Mouse (Mus musculus) stomach, postnatal 0 days (tissue): ENCODE results near the gene Pptc7. TPM values are rescaled to one million over a fixed set of nuclear protein-coding genes. Genes with fewer than 3 reads are reported as not detected.
A peak's percentile ranks its signal among the peaks of the same experiment; 100 is the strongest.

Experiments
- ATAC-seq: fragments of 200-750 bp; cut with Nextera tagmentation; 2 replicates; pipeline ENCODE4 v1.8.0; 2017; ENCODE audit not compliant: low FRiP score, low TSS enrichment
- DNase-seq: peaks from one replicate; pipeline ENCODE4 v3.0.0-alpha.2; 2016; ENCODE audit warnings: low spot score
- H3K27ac ChIP-seq: fragments of 300-500 bp; sonication (generic); replicated peaks from 2 replicates; pipeline ENCODE4 v1.5.1; 2014; ENCODE audit warnings: mild to moderate bottlenecking, control low read depth
- H3K27me3 ChIP-seq: fragments of 300-500 bp; sonication (generic); 2 replicates; pipeline ENCODE4 v1.6.1; 2014; ENCODE audit warnings: low read length; ENCODE audit not compliant: control insufficient read depth, insufficient read depth
- H3K36me3 ChIP-seq: fragments of 300-500 bp; sonication (generic); 2 replicates; pipeline ENCODE4 v1.6.1; 2014; ENCODE audit warnings: low read length, mixed read lengths; ENCODE audit not compliant: control insufficient read depth, insufficient read depth
- H3K4me1 ChIP-seq: fragments of 300-500 bp; sonication (generic); replicated peaks from 2 replicates; pipeline ENCODE4 v1.6.1; 2014; ENCODE audit warnings: antibody characterized with exemption; ENCODE audit not compliant: control insufficient read depth, insufficient read depth
- H3K4me2 ChIP-seq: fragments of 300-500 bp; sonication (generic); replicated peaks from 2 replicates; pipeline ENCODE4 v1.6.1; 2014; ENCODE audit warnings: low read depth, mild to moderate bottlenecking, control low read depth, moderate library complexity
- H3K4me3 ChIP-seq: fragments of 300-500 bp; sonication (generic); 2 replicates; pipeline ENCODE4 v1.5.1; 2014; ENCODE audit warnings: low read depth, low read length, control low read depth
- H3K9ac ChIP-seq: fragments of 300-500 bp; sonication (generic); 2 replicates; pipeline ENCODE4 v1.6.1; 2014; ENCODE audit warnings: mild to moderate bottlenecking, low read length, control low read depth, mixed read lengths
- H3K9me3 ChIP-seq: fragments of 300-500 bp; sonication (generic); 2 replicates; pipeline ENCODE4 v1.6.1; 2016; ENCODE audit warnings: low read length; ENCODE audit not compliant: control insufficient read depth
- CTCF ChIP-seq: IDR thresholded peaks from 2 replicates; pipeline ENCODE4 v1.5.1; 2016; ENCODE audit warnings: antibody characterized with exemption, low read depth, mild to moderate bottlenecking, moderate library complexity
- EP300 ChIP-seq: optimal IDR thresholded peaks from 2 replicates; pipeline ENCODE3; 2016; ENCODE audit warnings: antibody characterized with exemption
- WGBS: fragments of 180-500 bp; shearing (Covaris S2); extraction: QIAGEN DNeasy Blood & Tissue Kit; methylation state at CpG from one replicate; pipeline ENCODE4 v1.1.7; 2014; 5-methylcytosine and 5-hydroxymethylcytosine counted together
- polyA plus RNA-seq: library from polyadenylated mRNA; unstranded; fragments of >200 nt; fragmentation: Nextera tagmentation; extraction: Ambion mirVana; gene quantifications from 2 replicates; pipeline ENCODE4 v1.2.1, GENCODE M21; 2015

Gene Pptc7
- polyA plus RNA-seq, 1 experiment from 2014 or later = 7.8 TPM

DNA sequence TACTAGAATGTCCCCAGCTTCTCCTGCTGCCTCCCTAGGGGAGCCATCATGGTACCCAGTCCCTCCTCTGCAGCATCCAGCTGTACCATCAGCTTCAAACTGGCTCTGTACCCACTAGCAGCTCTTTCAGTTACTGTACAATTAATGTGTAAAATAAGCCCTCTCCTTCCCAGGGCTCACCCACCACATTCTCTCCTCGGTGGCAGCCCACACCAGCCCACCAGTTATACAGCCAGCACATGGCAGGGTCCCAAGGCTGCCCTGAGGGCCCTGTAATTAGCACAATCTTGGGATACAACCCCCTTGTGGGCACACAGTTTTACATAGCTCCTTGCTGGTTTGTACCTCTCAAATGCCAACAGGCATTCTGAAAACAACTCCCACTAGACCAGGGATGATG lies 43.2 kb upstream of the Pptc7 start:
- Histone ChIP-seq H3K27ac (no peak overlapping the region), H3K9me3 (no peaks in the 10 kb centered on the region), H3K4me2 (no peak overlapping the region), H3K4me3 (no peak overlapping the region), H3K36me3 (peaks cover 3% of the 10 kb centered on the region; the same call in 1 of the 2 replicates), H3K4me1 (no peaks in the 10 kb centered on the region), H3K9ac (no peak overlapping the region), H3K27me3 (no peaks in the 10 kb centered on the region)
- ATAC-seq = no peak
- DNase-seq = no peak
- WGBS = 73% methylated on average over 1 of the region's 1 CpGs
- TF ChIP-seq CTCF = no peak
- no peak for TF ChIP-seq EP300

DNA sequence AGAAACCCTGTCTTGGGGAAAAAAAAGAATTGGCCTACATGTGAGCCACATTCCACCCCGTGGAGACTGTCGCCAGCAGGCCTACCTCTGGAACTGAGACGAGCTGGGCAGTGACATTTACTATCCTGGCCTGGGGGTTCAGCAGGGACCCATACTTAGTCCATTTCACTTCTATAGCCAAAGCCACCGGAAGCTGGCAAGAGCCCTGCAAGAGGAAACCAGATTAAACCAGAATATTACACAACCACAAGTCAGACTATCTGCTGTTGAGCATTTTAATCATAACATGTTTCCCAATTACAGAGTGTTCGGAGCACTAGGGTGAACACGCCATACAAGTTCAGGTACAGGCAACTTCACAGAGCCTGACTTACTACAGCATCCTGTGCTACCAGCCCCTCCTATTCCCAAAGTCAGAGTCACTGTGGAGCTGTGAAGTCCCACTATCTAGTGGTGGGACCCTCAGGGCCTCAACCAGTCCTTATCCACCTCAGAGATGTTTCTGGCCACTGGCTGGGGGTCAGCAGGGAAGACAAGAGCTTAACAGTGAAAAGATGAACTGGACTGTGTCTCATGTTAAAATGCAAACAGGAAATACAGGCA lies 41.5 kb upstream of the Pptc7 start:
- Histone ChIP-seq H3K4me1 (no peaks in the 10 kb centered on the region), H3K4me3 (no peak overlapping the region), H3K36me3 (peaks cover 3% of the 10 kb centered on the region; the same call in 1 of the 2 replicates), H3K9ac (no peak overlapping the region), H3K9me3 (no peaks in the 10 kb centered on the region), H3K4me2 (no peak overlapping the region), H3K27ac (no peak overlapping the region), H3K27me3 (no peaks in the 10 kb centered on the region)
- TF ChIP-seq CTCF (no peak), EP300 (no peak)
- WGBS = 83% methylated on average over 6 of the region's 6 CpGs
- DNase-seq (no peak), ATAC-seq (no peak)

DNA sequence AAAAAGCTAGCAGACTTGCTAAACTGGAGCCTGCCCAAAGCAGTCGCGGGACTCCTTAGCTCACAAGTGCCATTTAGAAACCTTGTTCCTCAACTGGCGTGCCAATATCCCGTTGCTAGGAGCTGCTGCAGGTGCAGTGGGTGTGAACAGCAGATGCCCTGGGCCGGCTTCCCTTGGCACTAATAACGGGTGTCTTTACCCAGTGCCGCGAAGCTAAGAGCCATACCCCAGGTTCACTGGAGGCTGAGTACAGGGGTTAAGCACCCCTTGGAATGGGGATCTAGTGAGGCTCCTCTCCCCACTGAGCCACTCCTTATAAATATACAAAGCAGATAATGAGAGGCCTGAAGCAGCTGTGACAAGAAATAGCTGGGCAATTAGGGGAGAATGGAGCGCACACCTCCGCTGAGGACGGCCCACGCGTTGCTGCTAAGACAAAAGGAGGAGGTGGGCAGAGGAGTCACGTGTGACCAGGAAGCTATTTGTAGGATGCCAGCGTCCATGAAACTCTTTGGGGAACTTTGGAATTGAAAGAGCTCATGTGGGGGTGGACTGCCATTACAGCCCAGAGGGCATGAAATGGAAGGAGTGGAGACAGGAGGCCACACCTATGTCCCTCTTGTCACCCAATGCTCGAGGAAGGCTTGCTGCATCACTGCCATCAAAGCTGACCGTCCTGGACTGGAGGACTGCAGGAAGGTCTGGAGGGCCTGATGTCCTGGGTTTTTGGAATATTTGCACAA lies 40.2 kb upstream of the Pptc7 start:
- H3K9ac ChIP-seq = no peak overlapping the region
- H3K4me3 ChIP-seq = no peak overlapping the region
- no peaks in the 10 kb centered on the region for H3K4me1 ChIP-seq
- H3K4me2 ChIP-seq = no peak overlapping the region
- H3K9me3 ChIP-seq = no peaks in the 10 kb centered on the region
- TF ChIP-seq CTCF (no peak), EP300 (no peak)
- peaks cover 3% of the 10 kb centered on the region; the same call in 1 of the 2 replicates for H3K36me3 ChIP-seq
- no peak overlapping the region for H3K27ac ChIP-seq
- 88% methylated on average over 17 of the region's 17 CpGs for WGBS
- H3K27me3 ChIP-seq = no peaks in the 10 kb centered on the region
- DNase-seq (no peak), ATAC-seq (no peak)

DNA sequence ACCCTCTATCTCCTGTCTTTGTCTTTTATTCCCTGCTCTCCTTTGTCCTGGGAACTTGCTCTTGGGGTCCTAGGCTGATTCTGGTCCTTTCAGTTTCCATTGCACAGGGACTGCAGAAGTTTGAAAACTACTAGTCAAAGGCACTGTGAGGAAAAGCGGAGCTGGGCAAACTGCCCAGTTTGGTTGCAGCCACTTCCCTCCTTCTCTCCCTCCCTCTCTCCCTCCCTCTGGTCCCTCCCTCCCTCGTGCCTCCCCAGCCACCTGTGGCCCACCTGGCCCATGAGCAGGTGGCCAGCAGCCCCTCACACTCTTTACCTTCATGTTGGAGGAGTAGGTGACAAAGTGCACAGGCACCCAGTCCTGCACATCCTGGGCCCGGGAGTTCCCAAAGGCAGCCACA lies 39.0 kb upstream of the Pptc7 start:
- no peak for DNase-seq
- no peak overlapping the region for H3K4me2 ChIP-seq
- H3K27me3 ChIP-seq = no peaks in the 10 kb centered on the region
- no peak overlapping the region for H3K4me3 ChIP-seq
- TF ChIP-seq EP300 (no peak), CTCF (no peak)
- H3K9ac ChIP-seq = no peak overlapping the region
- peaks cover 3% of the 10 kb centered on the region; the same call in 1 of the 2 replicates for H3K36me3 ChIP-seq
- H3K9me3 ChIP-seq = no peaks in the 10 kb centered on the region
- ATAC-seq = peak; percentile 34; the same call in 1 of the 2 replicates
- H3K27ac ChIP-seq = no peak overlapping the region
- 54% methylated on average over 3 of the region's 3 CpGs for WGBS
- H3K4me1 ChIP-seq = no peaks in the 10 kb centered on the region

DNA sequence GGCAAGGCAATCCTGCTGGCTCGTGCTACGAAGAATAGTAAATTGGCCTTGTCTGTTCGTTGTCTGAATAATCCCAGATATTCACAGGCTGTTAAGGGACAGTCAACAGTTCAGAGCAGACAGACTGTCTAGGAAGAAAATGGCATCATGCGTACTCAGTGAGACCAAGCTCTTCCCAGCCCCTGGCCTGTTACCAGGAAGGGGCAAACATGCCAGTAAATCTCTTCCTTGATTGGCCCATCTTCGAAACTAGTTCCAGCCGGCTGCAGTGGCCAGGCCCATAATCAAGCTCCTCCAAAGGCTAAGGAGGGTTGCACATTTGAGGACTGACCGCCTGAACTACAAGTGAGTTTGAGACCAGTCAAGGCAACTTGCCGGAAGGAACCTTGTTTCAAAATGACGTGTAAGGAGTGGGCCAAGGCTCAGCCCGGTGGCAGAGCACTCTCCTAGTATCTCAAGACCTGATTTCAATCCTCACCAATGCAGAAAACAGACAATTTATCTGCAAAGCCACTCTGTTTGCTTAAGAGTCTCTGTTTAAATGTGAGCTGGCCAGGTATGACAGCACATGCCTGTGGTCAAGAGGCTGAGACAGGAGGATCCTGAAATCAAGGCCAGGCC lies 37.5 kb upstream of the Pptc7 start:
- H3K36me3 ChIP-seq = no peaks in the 10 kb centered on the region
- H3K4me3 ChIP-seq = no peak overlapping the region
- TF ChIP-seq EP300 (no peak), CTCF (no peak)
- H3K27me3 ChIP-seq = no peaks in the 10 kb centered on the region
- H3K9me3 ChIP-seq = no peaks in the 10 kb centered on the region
- 85% methylated on average over 10 of the region's 10 CpGs for WGBS
- no peak overlapping the region for H3K9ac ChIP-seq
- ATAC-seq (no peak), DNase-seq (no peak)
- H3K27ac ChIP-seq = no peak overlapping the region
- H3K4me2 ChIP-seq = no peak overlapping the region
- no peaks in the 10 kb centered on the region for H3K4me1 ChIP-seq

DNA sequence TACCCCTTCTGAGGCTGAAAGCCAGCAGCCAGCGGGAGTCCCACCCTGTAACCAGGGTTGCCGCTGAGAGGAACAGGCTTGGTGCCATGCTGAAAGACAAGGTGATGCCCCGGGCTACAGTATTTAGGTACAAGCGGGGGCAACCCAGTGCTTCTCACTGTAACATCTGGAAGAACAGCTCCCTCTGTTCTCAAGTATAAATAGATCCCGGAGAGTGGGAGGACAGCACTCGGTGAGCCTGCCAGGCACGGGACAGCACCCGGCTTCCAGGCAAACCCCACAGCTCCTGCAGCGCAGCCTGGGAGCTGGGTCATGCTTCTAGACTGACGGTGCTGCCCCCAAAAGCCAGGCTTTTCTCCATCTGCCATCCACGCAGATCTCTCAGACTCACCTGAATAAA lies 36.6 kb upstream of the Pptc7 start:
- no peak for ATAC-seq
- WGBS = 82% methylated on average over 11 of the region's 11 CpGs
- H3K27me3 ChIP-seq = no peaks in the 10 kb centered on the region

More for the DNA sequence above, 36.6 kb upstream of the Pptc7 start:
- H3K27ac ChIP-seq = no peak overlapping the region
- no peak overlapping the region for H3K9ac ChIP-seq
- H3K9me3 ChIP-seq = no peaks in the 10 kb centered on the region
- no peak for TF ChIP-seq EP300
- TF ChIP-seq CTCF = no peak
- DNase-seq = no peak
- H3K4me1 ChIP-seq = no peaks in the 10 kb centered on the region
- no peak overlapping the region for H3K4me3 ChIP-seq
- no peak overlapping the region for H3K4me2 ChIP-seq
- no peaks in the 10 kb centered on the region for H3K36me3 ChIP-seq
